Mouse (Mus musculus) WW6 (cell line): Measurements from ENCODE around the gene 2810021J22Rik.
"Not testable (repeated sequence)": the region's sequence is repeated elsewhere in the genome, so short reads cannot be mapped to it uniquely, and the experiment has no call there.

Experiments used
- DNase-seq: peaks from one replicate; pipeline ENCODE4 v3.0.0-alpha.2; 2013; ENCODE audit warnings: low read depth, low spot score

The 2810021J22Rik gene

DNA sequence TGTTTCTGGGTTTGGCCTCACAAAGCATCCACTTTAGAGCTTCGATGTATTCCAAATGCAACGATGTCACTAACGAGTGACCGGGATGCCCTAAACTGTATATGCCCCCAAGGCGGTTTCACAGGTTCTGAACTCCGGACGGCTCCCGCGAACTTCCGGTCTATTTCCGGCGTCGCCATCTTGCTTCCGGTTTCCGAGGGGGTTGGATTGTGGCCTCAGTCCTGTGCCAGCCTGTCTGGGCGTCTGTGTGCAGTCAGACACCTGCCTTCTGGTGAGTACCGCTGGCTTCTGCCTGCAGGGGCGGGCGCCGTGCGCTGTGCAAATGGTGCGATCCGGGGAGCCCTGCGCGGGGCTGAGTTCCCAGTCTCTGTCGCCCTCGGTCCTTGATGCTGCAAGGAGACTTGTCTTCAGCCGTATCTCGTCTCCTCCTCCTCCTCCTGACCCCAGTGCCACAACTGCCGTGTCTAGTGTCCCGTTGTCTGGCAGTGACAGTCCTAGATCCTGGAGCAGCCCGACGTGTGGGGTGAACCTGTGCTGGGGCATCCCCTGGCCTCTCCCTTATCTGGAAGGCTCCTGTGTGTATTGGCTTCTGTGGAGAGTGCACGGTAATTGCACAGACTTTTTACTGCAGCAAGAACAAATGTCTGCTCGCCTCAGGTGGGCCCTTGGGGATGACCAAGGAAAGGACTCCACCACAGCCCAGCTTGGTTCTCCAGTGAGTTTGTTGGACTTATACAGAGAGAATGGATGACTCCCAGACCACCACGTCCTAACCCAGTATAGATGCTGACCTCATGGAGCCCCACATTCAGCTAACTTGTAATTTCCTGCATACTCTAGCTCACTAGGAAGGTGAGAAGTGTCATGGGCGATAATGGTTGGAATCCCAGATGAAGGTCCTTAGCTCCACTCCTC is at the start of gene 2810021J22Rik:
TSS of gene 2810021J22Rik (plus strand) at position 178 of the 915 bp plus-strand sequence.
- peak; percentile 80 for DNase-seq

DNA sequence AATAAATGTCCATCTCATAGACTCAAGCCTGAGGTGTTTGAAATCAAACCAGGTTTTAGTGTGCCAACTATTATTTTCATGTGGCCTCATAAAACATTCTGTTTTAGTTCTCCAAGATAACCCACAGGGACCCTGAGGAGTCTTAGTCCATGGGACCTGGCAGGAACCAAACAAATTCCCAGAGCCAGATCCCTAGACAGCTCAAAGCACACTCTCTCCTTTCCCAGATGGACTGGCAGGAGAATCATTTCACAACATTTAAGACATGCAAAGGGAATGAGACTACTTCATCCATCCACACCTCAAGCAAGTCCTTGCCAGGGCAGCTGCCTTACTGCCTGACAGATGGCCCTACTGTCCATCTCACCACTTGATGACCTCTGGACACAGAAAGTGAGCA is 38.1 kb upstream of the 2810021J22Rik start, which contains the start of gene Olfr312:
TSS of gene Olfr312 (plus strand) at position 301 of the 400 bp plus-strand sequence.
- DNase-seq: not testable (repeated sequence)

DNA sequence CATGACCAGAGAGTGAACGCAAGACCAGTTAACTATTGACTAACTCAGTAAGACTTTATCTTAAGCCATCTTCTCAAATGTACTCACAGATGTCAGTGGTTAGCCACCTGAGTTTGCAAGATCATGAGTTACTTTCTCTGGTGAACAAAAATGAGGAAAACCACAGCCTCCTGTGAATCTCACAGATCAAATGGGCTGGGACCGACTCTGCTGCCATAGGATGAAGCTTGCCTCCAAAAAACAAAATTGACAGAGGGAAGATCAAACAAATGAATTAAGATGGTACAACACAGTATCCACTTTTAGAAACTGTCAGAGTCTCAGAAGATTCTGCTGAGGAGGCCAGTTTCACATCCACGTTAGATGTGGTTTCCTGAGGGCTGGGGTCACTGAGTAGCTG is 37.3 kb upstream of the 2810021J22Rik start:
- no peak for DNase-seq

DNA sequence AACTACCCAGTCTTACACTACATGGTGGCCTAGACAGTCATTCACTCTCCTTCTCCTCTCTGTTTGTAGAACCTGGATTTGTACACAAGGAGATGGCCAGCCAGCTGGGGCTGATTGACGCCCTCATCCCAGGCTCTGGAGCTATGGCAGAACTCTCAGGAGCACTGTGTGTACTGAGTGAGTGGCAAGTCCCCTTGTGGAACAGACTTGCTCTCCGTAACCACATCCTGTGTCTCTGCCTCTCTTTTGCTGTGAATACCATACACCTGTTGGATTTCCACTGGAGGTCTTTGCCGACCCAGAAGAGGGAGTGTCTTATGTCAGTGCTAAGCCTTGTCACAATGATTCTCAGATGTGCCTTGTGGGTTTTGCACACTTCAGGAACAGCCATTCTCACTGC is 34.5 kb upstream of the 2810021J22Rik start:
- not testable (repeated sequence) for DNase-seq

DNA sequence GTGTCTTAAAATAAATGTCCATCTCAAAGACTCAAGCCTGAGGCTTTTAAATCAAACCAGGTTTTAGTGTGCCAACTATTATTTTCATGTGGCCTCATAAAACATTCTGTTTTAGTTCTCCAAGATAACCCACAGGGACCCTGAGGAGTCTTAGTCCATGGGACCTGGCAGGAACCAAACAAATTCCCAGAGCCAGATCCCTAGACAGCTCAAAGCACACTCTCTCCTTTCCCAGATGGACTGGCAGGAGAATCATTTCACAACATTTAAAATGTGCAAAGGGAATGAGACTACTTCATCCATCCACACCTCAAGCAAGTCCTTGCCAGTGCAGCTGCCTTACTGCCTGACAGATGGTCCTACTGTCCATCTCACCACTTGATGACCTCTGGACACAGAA is 28.1 kb upstream of the 2810021J22Rik start, which contains the start of gene Olfr311:
TSS of gene Olfr311 (plus strand) at position 301 of the 400 bp plus-strand sequence.
- not testable (repeated sequence) for DNase-seq

DNA sequence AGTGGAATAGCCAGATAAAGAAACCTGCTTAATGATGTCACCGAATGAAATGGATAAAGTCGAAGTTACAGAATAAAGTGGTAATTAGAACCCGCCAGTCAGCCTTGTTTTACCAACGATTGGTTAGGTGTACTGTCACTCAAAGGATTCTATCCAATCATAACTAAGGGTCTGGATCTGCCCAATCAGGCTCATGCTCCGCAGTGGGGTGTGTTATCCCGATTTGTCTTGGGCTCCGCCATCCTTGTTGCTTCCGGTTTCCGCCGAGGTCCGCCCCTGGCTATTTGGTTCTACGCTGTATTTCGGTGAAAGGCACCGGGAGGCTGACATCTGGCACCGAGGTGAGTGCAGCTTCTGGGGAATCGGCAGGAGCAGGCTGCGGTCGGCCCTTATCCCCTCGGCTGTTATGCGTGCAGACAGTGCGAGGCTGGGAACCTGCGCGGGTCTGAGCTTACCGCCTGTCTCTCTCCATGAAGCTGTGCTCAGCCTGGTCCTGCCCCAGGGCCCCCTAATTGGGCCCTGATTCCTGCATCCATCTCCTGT is 20.0 kb upstream of the 2810021J22Rik start, which contains the start of gene Gm12258:
TSS of gene Gm12258 (plus strand) at position 240 of the 543 bp plus-strand sequence.
- peak; percentile 95 for DNase-seq

DNA sequence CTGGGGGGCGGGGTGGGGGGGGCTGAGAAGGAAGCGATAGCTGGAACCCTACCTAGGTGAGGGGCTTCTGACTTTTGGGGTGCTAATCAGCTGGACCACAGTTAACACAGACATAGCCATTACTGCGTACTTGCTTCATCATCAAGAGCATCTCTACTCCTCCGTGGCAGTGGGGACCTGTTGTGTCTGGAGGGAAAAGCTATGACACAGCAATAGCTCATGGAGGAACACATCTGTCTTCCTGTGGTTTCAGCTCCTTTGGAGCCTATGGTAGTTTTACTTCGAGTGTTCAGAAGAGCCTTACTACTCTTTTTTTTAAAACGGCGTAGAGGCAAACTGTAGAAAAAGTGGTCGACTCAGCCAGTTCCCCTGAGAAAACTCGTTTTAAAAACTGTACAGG is 19.4 kb upstream of the 2810021J22Rik start:
- DNase-seq: no peak

DNA sequence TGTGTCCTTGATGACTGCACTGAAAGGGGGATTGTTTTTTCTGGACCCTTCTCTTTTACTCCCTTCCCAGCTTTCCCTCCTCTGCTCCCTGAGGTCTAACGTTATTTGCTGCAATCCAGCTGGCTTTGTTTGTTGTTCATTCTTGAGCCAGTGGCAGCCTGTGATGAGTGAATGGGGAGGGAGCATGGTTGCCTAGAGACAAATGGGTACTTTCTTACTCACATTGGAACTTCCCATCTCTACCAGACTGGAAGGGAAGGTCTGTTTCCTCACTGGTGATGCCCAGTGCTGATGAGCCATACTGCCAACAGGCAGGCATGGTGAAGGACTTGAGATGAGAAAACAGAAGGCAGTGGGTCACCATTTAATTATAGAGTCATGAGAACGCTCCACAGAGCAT is 17.3 kb upstream of the 2810021J22Rik start:
- DNase-seq: no peak

DNA sequence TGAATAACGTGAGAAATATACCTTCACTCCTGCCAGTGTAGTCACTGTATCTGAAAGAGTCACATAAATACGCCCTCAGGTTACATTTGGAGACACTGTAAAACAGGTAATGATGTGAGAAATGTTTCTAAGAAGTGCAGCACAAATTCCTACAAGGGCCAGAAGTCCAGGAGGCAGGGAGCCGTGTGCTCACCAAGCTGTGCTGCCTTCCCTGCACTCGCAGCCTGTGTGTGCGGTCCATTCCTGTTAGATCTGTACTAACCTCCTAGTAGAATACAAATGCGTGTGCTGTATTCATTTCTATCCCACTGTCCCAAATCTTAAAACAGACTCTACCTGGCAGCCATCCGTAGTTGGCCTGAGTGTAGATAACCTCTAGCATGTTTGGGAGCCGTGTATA is 6.3 kb upstream of the 2810021J22Rik start:
- no peak for DNase-seq

DNA sequence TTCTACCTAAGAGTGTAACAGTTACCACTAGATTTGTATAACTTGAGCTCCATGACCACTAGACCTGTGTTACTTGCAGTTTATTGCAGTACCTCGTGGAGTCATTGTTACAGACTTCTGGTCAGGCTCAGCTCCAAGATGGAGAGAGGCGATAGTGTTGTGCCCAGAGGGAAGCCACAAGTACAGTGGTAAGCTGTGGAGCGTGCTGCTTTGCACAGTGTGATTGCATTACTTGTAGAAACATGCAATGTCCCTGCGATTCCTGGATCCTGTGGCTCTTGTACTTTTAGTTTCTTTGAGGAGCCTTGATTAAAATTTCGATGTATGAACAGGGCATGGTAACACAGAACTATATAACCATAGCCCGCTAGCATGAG is 926 bp downstream of the 2810021J22Rik start:
- DNase-seq: no peak

DNA sequence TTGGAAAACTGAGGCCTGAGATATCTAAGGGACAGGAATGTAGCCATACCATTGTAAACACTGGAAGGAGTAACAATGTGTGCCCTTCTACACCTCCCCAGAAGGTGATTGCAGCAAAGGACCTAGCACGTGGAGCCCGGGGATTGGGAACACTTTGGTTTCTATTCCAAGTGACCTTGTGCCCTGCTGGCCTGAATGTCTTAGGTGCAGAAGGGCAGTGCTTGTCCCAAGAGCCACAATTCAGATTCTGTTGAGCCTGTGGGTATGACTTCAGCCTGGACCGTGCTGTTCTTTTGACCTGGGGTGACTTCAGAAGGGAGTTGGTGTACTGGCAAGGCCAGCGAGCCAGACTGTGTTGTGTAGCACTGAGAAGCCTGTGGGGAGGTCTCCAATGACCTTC is 3.9 kb downstream of the 2810021J22Rik start:
- DNase-seq: no peak

DNA sequence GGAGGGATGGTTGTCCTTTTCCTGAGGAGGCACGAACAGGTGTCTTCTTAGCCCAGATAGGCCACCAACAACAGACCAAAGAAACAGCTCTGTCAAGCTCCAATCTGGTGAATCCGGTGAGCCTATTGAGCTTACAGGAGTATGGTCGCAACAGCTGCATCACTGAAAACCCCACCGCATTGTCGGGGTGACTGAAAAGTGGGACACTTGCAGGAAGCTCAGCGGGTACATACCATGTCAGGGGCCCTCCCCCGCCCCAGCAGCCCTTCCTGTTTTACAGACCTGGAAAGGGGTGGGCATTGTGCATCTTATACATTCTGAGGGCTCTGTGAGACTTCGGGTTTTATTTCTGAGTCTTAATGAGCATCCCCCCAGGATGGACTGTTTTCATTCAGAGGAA is 16.7 kb downstream of the 2810021J22Rik start:
- DNase-seq: no peak

DNA sequence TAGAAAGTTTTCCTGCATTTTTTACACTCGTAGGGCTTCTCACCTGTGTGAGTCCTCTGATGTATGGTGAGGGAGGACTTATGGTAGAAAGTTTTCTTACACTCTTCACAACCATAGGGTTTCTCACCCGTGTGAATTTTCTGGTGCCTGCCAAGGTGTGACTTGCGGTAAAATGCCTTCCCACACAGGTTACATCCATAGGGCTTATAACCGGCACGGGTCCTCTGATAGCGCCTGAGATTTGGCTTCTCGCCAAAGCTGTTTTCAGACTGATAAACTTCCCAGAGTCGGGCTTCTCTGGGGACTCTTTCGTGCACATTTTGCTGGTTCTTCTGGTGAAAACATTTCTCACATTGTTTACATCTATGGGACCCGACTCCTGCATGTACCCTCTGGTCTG is 23.5 kb downstream of the 2810021J22Rik start:
- no peak for DNase-seq

DNA sequence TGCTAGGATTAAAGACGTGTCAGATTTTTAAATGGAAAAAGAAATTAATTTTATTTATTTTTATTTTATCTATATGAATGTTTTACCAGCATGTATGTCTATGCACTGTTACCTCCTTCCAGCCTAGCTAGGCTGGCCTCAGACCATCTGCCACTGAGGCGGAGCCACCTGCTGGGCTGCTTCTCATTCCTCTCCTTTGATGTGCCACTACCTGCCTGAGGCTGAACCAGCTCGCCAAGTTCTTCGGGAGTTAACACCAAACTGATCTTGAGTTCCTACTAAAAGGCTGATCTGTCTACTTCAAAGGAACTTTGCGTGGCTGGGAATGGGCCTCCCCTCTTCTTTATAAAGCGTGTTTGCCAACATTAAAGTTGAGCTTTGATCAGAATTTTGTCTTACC is 27.4 kb downstream of the 2810021J22Rik start:
- DNase-seq: no peak

DNA sequence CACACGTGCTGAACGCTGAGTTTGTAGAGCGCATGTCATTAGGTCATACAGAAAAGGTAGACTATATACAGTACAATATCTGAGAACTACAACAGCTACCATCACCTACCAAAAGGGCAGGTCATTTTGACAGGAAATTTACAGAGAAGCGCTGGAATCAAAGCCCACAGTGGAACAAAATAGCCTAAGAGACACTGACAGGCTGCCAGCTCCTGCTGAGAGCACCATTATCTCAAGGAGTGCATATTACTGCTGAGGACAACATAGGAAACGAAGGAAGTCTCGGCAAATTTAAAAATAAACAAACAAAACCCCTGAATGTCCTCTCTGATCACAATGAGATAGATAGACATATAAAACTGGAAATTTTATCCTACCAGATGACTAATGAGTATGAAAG is 30.5 kb downstream of the 2810021J22Rik start:
- no peak for DNase-seq

DNA sequence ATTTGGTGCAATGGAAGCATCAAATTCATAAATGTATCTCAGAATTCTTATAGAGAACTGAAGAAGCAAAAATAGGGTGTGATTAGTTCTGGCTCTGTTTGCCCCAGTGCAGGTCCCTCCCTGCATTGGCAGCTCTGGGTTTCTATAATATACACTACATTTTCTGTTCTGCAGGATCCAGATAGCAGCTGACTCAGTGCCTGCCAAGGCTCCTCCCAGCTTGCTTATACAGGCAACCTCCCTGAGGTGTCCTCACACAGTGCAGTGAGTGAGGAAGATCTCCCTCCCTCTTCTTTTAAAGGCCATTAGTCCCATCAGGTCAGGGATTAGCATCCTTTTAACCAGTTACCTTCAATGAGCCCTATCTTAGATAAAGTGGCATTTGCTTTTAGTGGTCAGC is 34.1 kb downstream of the 2810021J22Rik start:
- no peak for DNase-seq

DNA sequence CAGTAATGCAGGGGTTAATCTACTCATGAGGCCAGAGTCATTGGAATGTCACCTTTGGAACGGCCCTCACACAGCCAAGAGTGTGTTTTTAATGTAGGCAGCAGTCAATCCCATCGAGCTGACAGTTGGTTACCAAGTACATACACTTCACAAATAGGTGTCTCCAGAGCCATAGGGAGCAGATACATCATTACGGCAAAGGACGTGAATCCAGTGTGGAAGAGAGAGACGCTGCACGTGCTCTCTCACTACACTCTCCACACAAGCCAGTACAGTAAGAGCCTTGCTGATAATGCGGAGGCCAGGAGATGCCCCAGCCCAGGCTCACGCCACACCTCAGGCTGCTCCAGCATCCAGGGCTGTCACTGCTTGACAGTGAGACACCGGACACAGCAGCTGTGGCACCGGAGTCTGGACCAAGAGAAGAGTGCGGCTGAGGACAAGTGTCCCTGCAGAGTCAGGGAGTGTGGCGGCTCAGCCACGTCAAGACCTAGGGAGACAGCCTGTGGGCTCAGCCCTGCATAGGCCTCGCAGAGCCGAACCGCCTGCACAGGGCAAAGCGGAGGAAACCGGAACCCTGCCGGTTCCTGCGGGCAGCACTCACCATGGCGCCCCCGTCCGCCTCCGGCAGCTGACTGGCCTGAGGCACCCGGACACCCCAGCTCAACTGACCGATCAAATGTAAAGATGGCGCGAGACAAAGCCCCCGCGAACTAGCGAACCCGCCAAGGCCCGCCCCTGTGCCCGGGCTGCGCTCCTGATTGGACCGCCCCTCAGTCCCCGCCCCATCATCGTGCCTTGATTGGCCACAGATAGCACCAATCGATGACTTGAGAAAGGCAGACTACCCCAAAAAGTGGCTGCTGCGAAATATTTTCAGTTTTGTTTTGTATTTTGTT is 36.7 kb downstream of the 2810021J22Rik start, which contains the start of gene Zfp39:
TSS of gene Zfp39 (minus strand) at position 715 of the 899 bp plus-strand sequence.
- peak; percentile 87 for DNase-seq

DNA sequence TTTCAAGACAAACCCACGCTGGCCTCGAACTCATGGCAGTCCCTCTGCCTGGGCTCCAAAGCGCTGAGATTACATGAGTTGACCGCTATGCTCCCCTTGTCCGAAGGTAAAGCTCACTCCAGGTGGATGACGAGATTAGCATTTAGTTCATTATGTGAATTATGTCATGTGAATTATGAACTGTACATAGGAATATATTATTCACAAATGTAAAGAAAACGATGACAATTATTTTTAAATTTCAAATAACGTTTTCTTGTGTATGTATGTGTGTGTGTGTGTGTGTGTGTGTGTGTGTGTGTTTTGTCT is 37.3 kb downstream of the 2810021J22Rik start:
- no peak for DNase-seq

DNA sequence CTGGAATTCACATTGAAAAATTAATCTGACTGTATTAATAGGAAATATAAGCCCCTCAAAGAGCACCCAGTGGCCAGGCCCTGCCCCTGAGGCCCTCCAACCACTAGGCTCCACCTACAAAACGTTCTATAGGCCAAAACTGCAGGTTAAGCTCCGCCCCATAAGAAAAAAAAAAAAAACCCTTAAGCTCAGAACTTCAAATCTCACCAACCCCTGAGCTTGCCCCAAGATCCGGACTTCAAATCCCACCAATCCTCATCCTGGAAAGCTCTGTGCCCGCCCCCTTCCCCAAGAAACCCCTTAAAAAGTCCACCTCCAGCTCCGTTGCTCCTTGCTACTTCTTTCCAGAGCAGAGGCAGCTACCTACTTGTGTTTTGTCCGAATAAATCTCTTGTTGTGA is 37.8 kb downstream of the 2810021J22Rik start:
- no peak for DNase-seq

DNA sequence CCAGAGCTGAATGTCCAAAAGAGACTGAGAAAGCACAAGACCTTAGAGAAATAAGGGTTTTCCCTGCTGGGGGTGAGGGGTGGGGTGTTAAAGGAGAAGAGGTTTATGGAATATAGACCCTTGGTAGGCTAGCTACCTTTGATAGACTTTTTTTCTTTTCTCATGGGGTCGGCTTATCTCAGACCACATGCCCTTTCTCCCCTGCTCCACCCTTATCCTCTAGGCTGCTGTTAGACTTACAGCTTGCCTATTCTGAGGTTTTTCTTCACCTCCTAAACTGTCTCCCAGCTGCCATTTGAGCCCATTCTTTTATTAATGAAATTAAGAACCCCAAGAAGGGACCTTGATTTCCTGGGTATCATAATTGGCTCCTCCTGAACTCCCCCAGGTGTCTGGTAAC is 46.8 kb downstream of the 2810021J22Rik start:
- no peak for DNase-seq

DNA sequence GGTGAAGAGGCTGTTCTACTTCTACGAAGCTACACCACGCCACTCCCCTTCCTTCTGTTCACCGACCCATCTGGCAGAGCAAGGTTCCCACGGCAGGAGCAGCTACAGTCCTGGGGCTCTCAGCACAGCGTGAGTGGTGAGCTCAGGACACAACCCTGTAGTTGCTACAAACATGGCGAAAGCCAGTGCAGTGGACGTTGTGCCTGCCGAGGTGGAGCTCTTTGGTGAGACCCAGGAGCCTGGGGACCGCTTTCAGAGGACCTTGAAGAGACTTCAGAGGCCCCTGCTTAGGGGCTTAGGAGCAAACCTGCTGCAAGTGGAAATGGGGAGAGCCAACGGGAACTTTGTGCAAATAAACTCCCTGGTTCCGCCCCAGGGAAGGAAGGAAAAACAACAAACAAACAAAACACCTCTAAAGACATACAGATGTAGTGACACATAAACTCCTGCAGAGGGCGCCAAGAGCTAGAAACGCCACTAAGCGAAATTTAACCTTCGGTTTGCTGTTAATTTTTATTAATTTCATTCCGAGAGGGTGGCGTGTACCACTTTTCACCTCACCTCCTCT is 47.5 kb downstream of the 2810021J22Rik start:
- DNase-seq: no peak
